Mouse (Mus musculus) lung, embryonic 16.5 days (tissue): ENCODE data around the gene Tubg2. TPM values are rescaled to one million over a fixed set of nuclear protein-coding genes. Genes with fewer than 3 reads are reported as not detected.
"Not testable (repeated sequence)": the region's sequence is repeated elsewhere in the genome, so short reads cannot be mapped to it uniquely, and the experiment has no call there.

Experiments used
- ATAC-seq: fragments of 200-750 bp; cut with Nextera tagmentation; 2 replicates; pipeline ENCODE4 v1.8.0; 2017; ENCODE audit warnings: low read depth, mild to moderate bottlenecking, moderate library complexity
- H3K27ac ChIP-seq: fragments of 300-500 bp; sonication (generic); 2 replicates; pipeline ENCODE4 v1.5.1; 2014; ENCODE audit warnings: mild to moderate bottlenecking, control low read depth, low read length
- H3K27me3 ChIP-seq: fragments of 300-500 bp; sonication (generic); 2 replicates; pipeline ENCODE4 v1.6.1; 2014; ENCODE audit warnings: low read depth, low read length, mixed read lengths; ENCODE audit not compliant: control insufficient read depth, insufficient read depth
- H3K36me3 ChIP-seq: fragments of 300-500 bp; sonication (generic); 2 replicates; pipeline ENCODE4 v1.6.1; 2014; ENCODE audit warnings: low read length; ENCODE audit not compliant: control insufficient read depth, insufficient read depth
- H3K4me1 ChIP-seq: fragments of 300-500 bp; sonication (generic); replicated peaks from 2 replicates; pipeline ENCODE4 v1.6.1; 2014; ENCODE audit warnings: low read length, mixed read lengths; ENCODE audit not compliant: control insufficient read depth, insufficient read depth
- H3K4me2 ChIP-seq: fragments of 300-500 bp; sonication (generic); 2 replicates; pipeline ENCODE4 v1.6.1; 2014; ENCODE audit warnings: low read depth, low read length, control low read depth
- H3K4me3 ChIP-seq: fragments of 300-500 bp; sonication (generic); 2 replicates; pipeline ENCODE4 v1.5.1; 2014; ENCODE audit warnings: mild to moderate bottlenecking, low read length, control low read depth
- H3K9ac ChIP-seq: fragments of 300-500 bp; sonication (generic); 2 replicates; pipeline ENCODE4 v1.6.1; 2014; ENCODE audit warnings: low read length, control low read depth
- H3K9me3 ChIP-seq: fragments of 300-500 bp; sonication (generic); 2 replicates; pipeline ENCODE4 v1.6.1; 2016; ENCODE audit warnings: low read length; ENCODE audit not compliant: control insufficient read depth
- WGBS: fragments of 180-500 bp; shearing (Covaris S2); extraction: QIAGEN DNeasy Blood & Tissue Kit; methylation state at CpG from one replicate; pipeline ENCODE4 v1.1.7; 2014; 5-methylcytosine and 5-hydroxymethylcytosine counted together
- polyA plus RNA-seq: library from polyadenylated mRNA; unstranded; fragments of >200 nt; fragmentation: Nextera tagmentation; extraction: Ambion mirVana; gene quantifications from 2 replicates; pipeline ENCODE4 v1.2.1, GENCODE M21; 2015

The Tubg2 gene
- polyA plus RNA-seq, 1 experiment from 2014 or later: 3.1 TPM

- Histone ChIP-seq H3K4me1 (peaks cover 16% of the 10 kb centered on the region), H3K27ac (peak overlapping the region; percentile 63), H3K4me3 (no peak overlapping the region), H3K4me2 (no peak overlapping the region), H3K9ac (peak overlapping the region; percentile 44; the same call in 1 of the 2 replicates), H3K36me3 (no peaks in the 10 kb centered on the region), H3K27me3 (no peaks in the 10 kb centered on the region), H3K9me3 (no peaks in the 10 kb centered on the region)
- no peak for ATAC-seq
- 66% methylated on average over 10 of the region's 10 CpGs for WGBS
Measured at GRCm38 (mm10) chr11:101148751-101149150, 7.0 kb upstream of the Tubg2 start.

- H3K27me3 ChIP-seq: no peaks in the 10 kb centered on the region
- WGBS: 31% methylated on average over 9 of the region's 9 CpGs
- H3K9me3 ChIP-seq: no peaks in the 10 kb centered on the region
- no peaks in the 10 kb centered on the region for H3K36me3 ChIP-seq
- peak overlapping the region; percentile 44 for H3K9ac ChIP-seq
- peak overlapping the region; percentile 63 for H3K27ac ChIP-seq
- H3K4me1 ChIP-seq: peaks cover 12% of the 10 kb centered on the region
- H3K4me3 ChIP-seq: no peak overlapping the region
- 0 out of 2 replicates have a peak overlapping the region, but pooled peaks have one; percentile 17 for H3K4me2 ChIP-seq
- peak; percentile 74 for ATAC-seq
Measured at GRCm38 (mm10) chr11:101149178-101150105, 6.3 kb upstream of the Tubg2 start.

GRCm38 (mm10) chr11:101151063-101151462 lies 4.6 kb upstream of the Tubg2 start:
- no peak overlapping the region for H3K27ac ChIP-seq
- no peak overlapping the region for H3K4me2 ChIP-seq
- no peak overlapping the region for H3K9ac ChIP-seq
- H3K9me3 ChIP-seq: no peaks in the 10 kb centered on the region
- H3K4me3 ChIP-seq: no peak overlapping the region
- no peaks in the 10 kb centered on the region for H3K36me3 ChIP-seq
- 54% methylated on average over 2 of the region's 2 CpGs for WGBS
- no peak for ATAC-seq
- no peaks in the 10 kb centered on the region for H3K27me3 ChIP-seq
- peaks cover 17% of the 10 kb centered on the region for H3K4me1 ChIP-seq

- WGBS: 74% methylated on average over 1 of the region's 1 CpGs
Measured at GRCm38 (mm10) chr11:101152825-101153224, 2.9 kb upstream of the Tubg2 start.

GRCm38 (mm10) chr11:101154648-101155047 lies 1.1 kb upstream of the Tubg2 start:
- no peaks in the 10 kb centered on the region for H3K36me3 ChIP-seq
- no peak overlapping the region for H3K4me2 ChIP-seq
- H3K27ac ChIP-seq: no peak overlapping the region
- H3K4me3 ChIP-seq: no peak overlapping the region
- no peak for ATAC-seq
- H3K27me3 ChIP-seq: no peaks in the 10 kb centered on the region
- H3K4me1 ChIP-seq: peaks cover 8% of the 10 kb centered on the region
- no peaks in the 10 kb centered on the region for H3K9me3 ChIP-seq
- H3K9ac ChIP-seq: no peak overlapping the region

More at GRCm38 (mm10) chr11:101152825-101153224, 2.9 kb upstream of the Tubg2 start:
- Histone ChIP-seq H3K27me3 (no peaks in the 10 kb centered on the region), H3K4me1 (peaks cover 18% of the 10 kb centered on the region), H3K4me2 (no peak overlapping the region), H3K4me3 (no peak overlapping the region), H3K27ac (no peak overlapping the region), H3K9ac (no peak overlapping the region), H3K9me3 (no peaks in the 10 kb centered on the region), H3K36me3 (no peaks in the 10 kb centered on the region)
- no peak for ATAC-seq

GRCm38 (mm10) chr11:101155151-101155550 lies 556 bp upstream of the Tubg2 start:
- 59% methylated on average over 6 of the region's 6 CpGs for WGBS
- H3K36me3 ChIP-seq: no peaks in the 10 kb centered on the region
- no peak overlapping the region for H3K4me3 ChIP-seq
- H3K9me3 ChIP-seq: no peaks in the 10 kb centered on the region
- no peak for ATAC-seq
- H3K4me1 ChIP-seq: peaks cover 6% of the 10 kb centered on the region
- no peaks in the 10 kb centered on the region for H3K27me3 ChIP-seq
- H3K4me2 ChIP-seq: peak overlapping the region; percentile 89; the same call in 1 of the 2 replicates
- H3K9ac ChIP-seq: no peak overlapping the region
- no peak overlapping the region for H3K27ac ChIP-seq

GRCm38 (mm10) chr11:101160151-101160550 lies 4.4 kb downstream of the Tubg2 start:
- 60% methylated on average over 7 of the region's 10 CpGs for WGBS
- not testable (repeated sequence) for H3K4me2 ChIP-seq, H3K4me3 ChIP-seq, H3K27ac ChIP-seq, H3K27me3 ChIP-seq, H3K9ac ChIP-seq, ATAC-seq, H3K9me3 ChIP-seq
- Histone ChIP-seq H3K36me3 (peaks cover 24% of the 10 kb centered on the region), H3K4me1 (peaks cover 32% of the 10 kb centered on the region)

GRCm38 (mm10) chr11:101160981-101161505 lies 5.3 kb downstream of the Tubg2 start:
- H3K27me3 ChIP-seq, H3K4me2 ChIP-seq, H3K9ac ChIP-seq, H3K4me3 ChIP-seq, H3K9me3 ChIP-seq, H3K27ac ChIP-seq, ATAC-seq: not testable (repeated sequence)
- 73% methylated on average over 8 of the region's 8 CpGs for WGBS
- H3K4me1 ChIP-seq: peaks cover 32% of the 10 kb centered on the region
- H3K36me3 ChIP-seq: peaks cover 27% of the 10 kb centered on the region

GRCm38 (mm10) chr11:101161551-101161950 lies 5.8 kb downstream of the Tubg2 start:
- peaks cover 30% of the 10 kb centered on the region for H3K4me1 ChIP-seq
- H3K4me3 ChIP-seq: no peak overlapping the region
- peaks cover 32% of the 10 kb centered on the region for H3K36me3 ChIP-seq
- no peaks in the 10 kb centered on the region for H3K9me3 ChIP-seq
- H3K4me2 ChIP-seq: no peak overlapping the region
- peaks cover 3% of the 10 kb centered on the region; the same call in 1 of the 2 replicates for H3K27me3 ChIP-seq
- H3K27ac ChIP-seq: no peak overlapping the region
- 86% methylated on average over 15 of the region's 15 CpGs for WGBS
- no peak overlapping the region for H3K9ac ChIP-seq
- no peak for ATAC-seq
